Mouse (Mus musculus) embryonic facial prominence, embryonic 14.5 days (tissue): ENCODE measurements at regions not wholly inside any gene's neighbourhood (a gene's known extent, or its start where the extent isn't known, plus 50 kb on each side); places are given as distances from the start of the nearest gene placed in this dataset.

ENCODE experiments used
- ATAC-seq: fragments of 200-750 bp; cut with Nextera tagmentation; 2 replicates; pipeline ENCODE4 v1.8.0; 2017; ENCODE audit warnings: low read depth, moderate number of reproducible peaks, moderate TSS enrichment
- DNase-seq: peaks from one replicate; pipeline ENCODE4 v3.0.0-alpha.2; 2015; ENCODE audit warnings: low spot score
- H3K27ac ChIP-seq: fragments of 300-500 bp; sonication (generic); replicated peaks from 2 replicates; pipeline ENCODE4 v1.5.1; 2014; ENCODE audit warnings: low read depth, mild to moderate bottlenecking, low read length, moderate library complexity
- H3K27me3 ChIP-seq: fragments of 300-500 bp; sonication (generic); replicated peaks from 2 replicates; pipeline ENCODE4 v1.6.1; 2014; ENCODE audit warnings: low read length; ENCODE audit not compliant: control insufficient read depth, insufficient read depth
- H3K36me3 ChIP-seq: fragments of 300-500 bp; sonication (generic); 2 replicates; pipeline ENCODE4 v1.6.1; 2014; ENCODE audit warnings: low read length, mixed read lengths; ENCODE audit not compliant: control insufficient read depth, insufficient read depth
- H3K4me1 ChIP-seq: fragments of 300-500 bp; sonication (generic); 2 replicates; pipeline ENCODE4 v1.6.1; 2014; ENCODE audit warnings: antibody characterized with exemption, low read length; ENCODE audit not compliant: control insufficient read depth, insufficient read depth
- H3K4me2 ChIP-seq: fragments of 300-500 bp; sonication (generic); 2 replicates; pipeline ENCODE4 v1.6.1; 2014; ENCODE audit warnings: low read depth, mild to moderate bottlenecking, low read length, moderate library complexity, mixed read lengths
- H3K4me3 ChIP-seq: fragments of 300-500 bp; sonication (generic); 2 replicates; pipeline ENCODE4 v1.5.1; 2014; ENCODE audit warnings: low read depth, mild to moderate bottlenecking, low read length
- H3K9ac ChIP-seq: fragments of 300-500 bp; sonication (generic); 2 replicates; pipeline ENCODE4 v1.6.1; 2014; ENCODE audit warnings: low read depth, mild to moderate bottlenecking, low read length, moderate library complexity, mixed read lengths
- H3K9me3 ChIP-seq: fragments of 300-500 bp; sonication (generic); 2 replicates; pipeline ENCODE4 v1.6.1; 2016; ENCODE audit warnings: low read length; ENCODE audit not compliant: control insufficient read depth
- WGBS: fragments of 180-500 bp; shearing (Covaris S2); extraction: QIAGEN DNeasy Blood & Tissue Kit; methylation state at CpG from one replicate; pipeline ENCODE4 v1.1.7; 2014; 5-methylcytosine and 5-hydroxymethylcytosine counted together

- no peak for DNase-seq
These were observed 107.8 kb downstream of the Btc start for GRCm38 (mm10) chr5:91294957-91295356.

GRCm38 (mm10) chr5:91297068-91297467 is 105.7 kb downstream of the Btc start:
- 85% methylated on average over 2 of the region's 2 CpGs for WGBS
- ATAC-seq, result no peak

More at GRCm38 (mm10) chr5:91294957-91295356, 107.8 kb downstream of the Btc start:
- Histone ChIP-seq H3K4me3 (no peak overlapping the region), H3K27ac (no peak overlapping the region), H3K27me3 (no peaks in the 10 kb centered on the region), H3K4me2 (no peak overlapping the region), H3K9me3 (no peaks in the 10 kb centered on the region; the same call in 1 of the 2 replicates), H3K36me3 (no peaks in the 10 kb centered on the region), H3K9ac (no peak overlapping the region), H3K4me1 (no peaks in the 10 kb centered on the region)
- no peak for ATAC-seq
- 91% methylated on average over 3 of the region's 3 CpGs for WGBS

GRCm38 (mm10) chr5:91302114-91302513 is 100.7 kb downstream of the Btc start:
- H3K36me3 ChIP-seq, result no peaks in the 10 kb centered on the region
- no peak overlapping the region for H3K4me2 ChIP-seq
- DNase-seq (no peak), ATAC-seq (no peak)
- H3K4me1 ChIP-seq, result no peaks in the 10 kb centered on the region
- H3K27ac ChIP-seq, result no peak overlapping the region
- WGBS, result 88% methylated on average over 17 of the region's 17 CpGs
- H3K9ac ChIP-seq, result no peak overlapping the region
- H3K4me3 ChIP-seq, result no peak overlapping the region
- H3K27me3 ChIP-seq, result no peaks in the 10 kb centered on the region
- H3K9me3 ChIP-seq, result no peaks in the 10 kb centered on the region; the same call in 1 of the 2 replicates

More at GRCm38 (mm10) chr5:91297068-91297467, 105.7 kb downstream of the Btc start:
- no peaks in the 10 kb centered on the region for H3K27me3 ChIP-seq
- H3K9ac ChIP-seq, result no peak overlapping the region
- H3K9me3 ChIP-seq, result no peaks in the 10 kb centered on the region; the same call in 1 of the 2 replicates
- H3K36me3 ChIP-seq, result no peaks in the 10 kb centered on the region
- no peak overlapping the region for H3K4me3 ChIP-seq
- no peaks in the 10 kb centered on the region for H3K4me1 ChIP-seq
- H3K4me2 ChIP-seq, result no peak overlapping the region
- no peak overlapping the region for H3K27ac ChIP-seq
- DNase-seq, result no peak

GRCm38 (mm10) chr5:91302943-91303342 is 99.9 kb downstream of the Btc start:
- Histone ChIP-seq H3K9ac (no peak overlapping the region), H3K4me3 (no peak overlapping the region), H3K9me3 (no peaks in the 10 kb centered on the region; the same call in 1 of the 2 replicates), H3K36me3 (no peaks in the 10 kb centered on the region), H3K4me2 (no peak overlapping the region), H3K27ac (no peak overlapping the region), H3K27me3 (no peaks in the 10 kb centered on the region), H3K4me1 (no peaks in the 10 kb centered on the region)
- WGBS, result 77% methylated on average over 9 of the region's 9 CpGs
- no peak for DNase-seq
- no peak for ATAC-seq

DNA sequence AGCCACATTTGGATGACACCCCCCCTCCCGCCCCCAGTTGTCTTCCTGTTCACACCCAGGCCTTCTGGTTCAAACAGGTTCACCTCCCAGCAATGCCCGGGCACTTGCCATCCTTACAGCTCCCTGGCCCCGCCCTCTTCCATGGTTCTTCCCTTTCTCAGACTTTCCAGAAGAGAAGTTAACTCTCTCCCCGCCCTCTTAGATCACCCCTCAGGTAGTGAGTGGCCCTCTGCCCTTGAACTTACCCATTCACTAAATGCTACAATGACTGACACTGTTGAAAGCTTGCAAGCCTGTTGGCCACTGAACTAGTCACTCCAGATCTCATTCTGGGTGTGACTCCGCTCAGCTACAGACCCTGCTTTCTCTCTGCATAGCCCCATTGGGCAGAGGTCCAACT is 99.1 kb downstream of the Btc start:
- H3K27me3 ChIP-seq, result no peaks in the 10 kb centered on the region
- no peak overlapping the region for H3K4me3 ChIP-seq
- ATAC-seq, result no peak
- H3K27ac ChIP-seq, result no peak overlapping the region
- H3K9ac ChIP-seq, result no peak overlapping the region
- H3K9me3 ChIP-seq, result no peaks in the 10 kb centered on the region
- no peak for DNase-seq
- H3K36me3 ChIP-seq, result no peaks in the 10 kb centered on the region
- WGBS, result 73% methylated on average over 5 of the region's 5 CpGs
- H3K4me1 ChIP-seq, result no peaks in the 10 kb centered on the region
- H3K4me2 ChIP-seq, result no peak overlapping the region

DNA sequence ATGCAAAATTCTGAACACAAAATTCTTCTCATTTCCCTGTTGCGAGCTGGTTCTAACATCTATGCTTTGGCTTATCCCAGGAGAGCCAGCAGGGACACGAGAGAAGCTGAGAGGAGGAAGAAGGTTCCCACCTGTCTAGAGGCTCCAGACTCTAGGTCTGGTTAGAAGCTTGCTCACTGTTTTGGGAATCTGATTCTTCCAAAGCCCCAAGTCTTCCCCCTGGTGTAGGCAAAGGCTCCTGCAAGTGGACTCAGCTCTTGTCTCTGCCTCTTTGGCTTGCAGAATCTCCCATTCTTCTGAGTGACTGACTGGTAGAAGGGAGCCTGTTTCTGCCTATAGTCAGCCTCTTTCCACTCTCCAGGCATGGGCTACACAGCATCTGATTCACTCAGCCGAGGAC is 95.8 kb downstream of the Btc start:
- Histone ChIP-seq H3K9me3 (no peaks in the 10 kb centered on the region), H3K27ac (no peak overlapping the region), H3K27me3 (no peaks in the 10 kb centered on the region), H3K4me3 (no peak overlapping the region), H3K36me3 (no peaks in the 10 kb centered on the region), H3K4me1 (no peaks in the 10 kb centered on the region), H3K9ac (no peak overlapping the region), H3K4me2 (no peak overlapping the region)
- 66% methylated on average over 3 of the region's 3 CpGs for WGBS
- ATAC-seq (no peak), DNase-seq (no peak)
